Mouse (Mus musculus): ENCODE data around the gene Acyp2. TPM values are rescaled to one million over a fixed set of nuclear protein-coding genes. Genes with fewer than 3 reads are reported as not detected.
A peak's percentile ranks its signal among the peaks of the same experiment; 100 is the strongest.

The Acyp2 gene
- polyA plus RNA-seq, 1 experiment from 2014 or later = 29.9 TPM

DNA sequence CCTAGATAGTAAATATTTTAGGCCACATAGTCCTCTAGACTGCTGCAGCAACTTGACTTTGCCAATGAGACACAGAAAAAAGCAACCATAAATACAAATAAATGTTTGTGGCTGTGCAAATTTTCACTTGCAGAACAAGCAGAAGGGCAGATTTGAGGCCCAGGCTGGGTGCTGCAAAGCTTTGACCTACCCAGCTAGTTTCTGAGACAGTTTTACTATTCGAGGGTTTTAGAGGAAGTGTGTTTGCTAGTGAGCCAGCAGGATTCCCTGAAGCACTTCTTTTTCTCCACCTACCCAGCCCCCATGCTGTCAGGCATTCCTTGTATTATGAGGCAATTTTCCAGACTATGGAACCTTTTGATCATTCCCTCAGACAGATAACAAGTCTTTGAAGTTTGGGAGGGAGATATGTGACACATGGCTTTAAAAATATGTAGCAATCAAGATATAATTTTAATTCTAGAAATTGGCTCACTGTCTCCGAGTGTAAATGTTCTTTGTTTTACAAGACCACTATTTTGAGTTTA, 31.8 kb downstream of the Acyp2 start:
- ATAC-seq (ENCODE audit: insufficient read depth) (no peak; the same call in 1 of the 2 replicates), DNase-seq (peak; percentile 72)
- Histone ChIP-seq H3K9me3 (ENCODE audit: low read depth, low read length) (no peaks in the 10 kb centered on the region), H3K4me1 (ENCODE audit: insufficient read depth) (no peaks in the 10 kb centered on the region), H3K4me2 (no peak overlapping the region), H3K27me3 (ENCODE audit: insufficient read depth, low read length) (no peaks in the 10 kb centered on the region), H3K9ac (no peak overlapping the region), H3K36me3 (ENCODE audit: insufficient read depth) (no peaks in the 10 kb centered on the region), H3K27ac (ENCODE audit: low read depth) (peak overlapping the region; percentile 7; the same call in 1 of the 2 replicates), H3K4me3 (ENCODE audit: low read depth, low read length) (no peak overlapping the region)
- 19% methylated on average over 2 of the region's 2 CpGs for WGBS
- no peak for TF ChIP-seq CTCF (IDR thresholded peaks at IDR 0.05; ENCODE audit: low read depth)

- no peak overlapping the region for H3K4me2 ChIP-seq
- no peak overlapping the region for H3K9ac ChIP-seq
- H3K4me3 ChIP-seq (ENCODE audit: low read depth, low read length) = no peak overlapping the region
- no peak overlapping the region for H3K27ac ChIP-seq (ENCODE audit: low read depth)
- no peaks in the 10 kb centered on the region for H3K4me1 ChIP-seq (ENCODE audit: insufficient read depth)
- no peaks in the 10 kb centered on the region for H3K36me3 ChIP-seq (ENCODE audit: insufficient read depth)
- no peaks in the 10 kb centered on the region for H3K27me3 ChIP-seq (ENCODE audit: insufficient read depth, low read length)
- WGBS = 71% methylated on average over 1 of the region's 1 CpGs
- TF ChIP-seq CTCF (IDR thresholded peaks at IDR 0.05; ENCODE audit: low read depth) = no peak
- ATAC-seq (ENCODE audit: insufficient read depth) (no peak), DNase-seq (no peak)
- H3K9me3 ChIP-seq (ENCODE audit: low read depth, low read length) = no peaks in the 10 kb centered on the region
These were observed 33.4 kb downstream of the Acyp2 start for GRCm38 (mm10) chr11:30615977-30616376.

- Histone ChIP-seq H3K27me3 (ENCODE audit: insufficient read depth, low read length) (no peaks in the 10 kb centered on the region), H3K4me3 (ENCODE audit: low read depth, low read length) (no peak overlapping the region), H3K4me1 (ENCODE audit: insufficient read depth) (no peaks in the 10 kb centered on the region), H3K9ac (no peak overlapping the region), H3K9me3 (ENCODE audit: low read depth, low read length) (no peaks in the 10 kb centered on the region), H3K4me2 (no peak overlapping the region), H3K36me3 (ENCODE audit: insufficient read depth) (no peaks in the 10 kb centered on the region), H3K27ac (ENCODE audit: low read depth) (no peak overlapping the region)
- no peak for DNase-seq
- WGBS = 79% methylated on average over 1 of the region's 1 CpGs
- TF ChIP-seq CTCF (IDR thresholded peaks at IDR 0.05; ENCODE audit: low read depth) = no peak
- no peak for ATAC-seq (ENCODE audit: insufficient read depth)
These were observed 35.4 kb downstream of the Acyp2 start for GRCm38 (mm10) chr11:30613916-30614546.

DNA sequence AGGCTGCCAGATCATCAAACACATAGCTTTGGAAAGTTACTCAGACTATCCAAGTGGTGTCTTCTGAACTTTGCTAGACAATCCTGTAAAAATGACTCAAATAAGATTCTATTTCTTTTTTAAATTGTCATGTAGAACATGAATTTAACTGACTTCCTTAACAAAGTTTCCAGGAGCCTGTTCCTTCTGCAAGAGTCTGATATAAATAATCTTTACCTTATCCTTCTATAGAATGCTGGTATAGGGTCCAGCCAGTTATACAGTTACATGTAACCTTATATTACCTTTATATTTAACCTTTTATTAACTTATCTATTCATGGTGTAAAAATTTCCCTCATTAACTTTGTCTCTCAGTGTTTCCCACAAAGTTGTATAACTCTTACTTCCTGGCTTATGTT, 36.7 kb downstream of the Acyp2 start:
- DNase-seq (no peak), ATAC-seq (ENCODE audit: insufficient read depth) (no peak)
- Histone ChIP-seq H3K4me3 (ENCODE audit: low read depth, low read length) (no peak overlapping the region), H3K4me2 (no peak overlapping the region), H3K27me3 (ENCODE audit: insufficient read depth, low read length) (no peaks in the 10 kb centered on the region), H3K9me3 (ENCODE audit: low read depth, low read length) (no peaks in the 10 kb centered on the region), H3K4me1 (ENCODE audit: insufficient read depth) (no peaks in the 10 kb centered on the region), H3K36me3 (ENCODE audit: insufficient read depth) (no peaks in the 10 kb centered on the region), H3K27ac (ENCODE audit: low read depth) (no peak overlapping the region), H3K9ac (no peak overlapping the region)
- TF ChIP-seq CTCF (IDR thresholded peaks at IDR 0.05; ENCODE audit: low read depth) = no peak

- no peak for ATAC-seq (ENCODE audit: insufficient read depth)
These were observed 40.1 kb downstream of the Acyp2 start for GRCm38 (mm10) chr11:30609247-30609646.

GRCm38 (mm10) chr11:30607587-30608518, 41.5 kb downstream of the Acyp2 start:
- peak overlapping the region; percentile 24; the same call in 1 of the 2 replicates for H3K27ac ChIP-seq (ENCODE audit: low read depth)
- no peaks in the 10 kb centered on the region for H3K36me3 ChIP-seq (ENCODE audit: insufficient read depth)
- no peaks in the 10 kb centered on the region for H3K9me3 ChIP-seq (ENCODE audit: low read depth, low read length)
- TF ChIP-seq CTCF (IDR thresholded peaks at IDR 0.05; ENCODE audit: low read depth) = no peak
- no peak overlapping the region for H3K4me3 ChIP-seq (ENCODE audit: low read depth, low read length)
- no peaks in the 10 kb centered on the region for H3K4me1 ChIP-seq (ENCODE audit: insufficient read depth)
- WGBS = 62% methylated on average over 3 of the region's 3 CpGs
- H3K4me2 ChIP-seq = no peak overlapping the region
- H3K9ac ChIP-seq = no peak overlapping the region
- DNase-seq (peak; percentile 9), ATAC-seq (ENCODE audit: insufficient read depth) (peak; percentile 68; the same call in 1 of the 2 replicates)
- no peaks in the 10 kb centered on the region for H3K27me3 ChIP-seq (ENCODE audit: insufficient read depth, low read length)

More at GRCm38 (mm10) chr11:30609247-30609646, 40.1 kb downstream of the Acyp2 start:
- no peak for TF ChIP-seq CTCF (IDR thresholded peaks at IDR 0.05; ENCODE audit: low read depth)
- Histone ChIP-seq H3K27ac (ENCODE audit: low read depth) (no peak overlapping the region), H3K27me3 (ENCODE audit: insufficient read depth, low read length) (no peaks in the 10 kb centered on the region), H3K36me3 (ENCODE audit: insufficient read depth) (no peaks in the 10 kb centered on the region), H3K9ac (no peak overlapping the region), H3K9me3 (ENCODE audit: low read depth, low read length) (no peaks in the 10 kb centered on the region), H3K4me2 (no peak overlapping the region), H3K4me3 (ENCODE audit: low read depth, low read length) (no peak overlapping the region), H3K4me1 (ENCODE audit: insufficient read depth) (no peaks in the 10 kb centered on the region)
- WGBS = 100% methylated on average over 1 of the region's 1 CpGs
- DNase-seq = no peak

DNA sequence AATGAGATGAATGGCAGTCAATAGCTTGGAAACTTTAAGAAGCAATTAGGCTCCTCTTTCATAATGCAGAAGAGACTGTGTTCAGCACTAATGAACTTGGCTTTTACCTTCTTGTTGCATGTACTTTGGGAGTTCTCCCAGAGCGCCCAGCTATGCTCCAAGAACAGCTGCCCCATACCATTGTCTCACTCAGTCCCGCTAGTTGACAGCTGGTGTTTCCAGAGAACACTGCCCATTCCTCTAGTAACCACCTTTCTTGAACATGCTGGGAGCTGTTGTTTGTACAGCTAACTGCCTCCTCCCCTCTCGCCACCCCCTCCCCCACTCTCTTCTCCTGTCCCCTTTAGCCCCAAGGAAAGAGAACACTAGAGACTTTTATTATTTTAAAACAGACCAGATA, 52.1 kb downstream of the Acyp2 start:
- H3K9me3 ChIP-seq (ENCODE audit: low read depth, low read length) = no peaks in the 10 kb centered on the region
- H3K4me2 ChIP-seq = no peak overlapping the region
- no peaks in the 10 kb centered on the region for H3K36me3 ChIP-seq (ENCODE audit: insufficient read depth)
- no peak for TF ChIP-seq CTCF (IDR thresholded peaks at IDR 0.05; ENCODE audit: low read depth)
- 54% methylated on average over 3 of the region's 3 CpGs for WGBS
- no peak overlapping the region for H3K27ac ChIP-seq (ENCODE audit: low read depth)
- H3K4me1 ChIP-seq (ENCODE audit: insufficient read depth) = no peaks in the 10 kb centered on the region
- peak; percentile 87 for ATAC-seq (ENCODE audit: insufficient read depth)
- no peaks in the 10 kb centered on the region for H3K27me3 ChIP-seq (ENCODE audit: insufficient read depth, low read length)
- DNase-seq = peak; percentile 55
- H3K4me3 ChIP-seq (ENCODE audit: low read depth, low read length) = no peak overlapping the region
- H3K9ac ChIP-seq = no peak overlapping the region

All from lung, embryonic 14.5 days (tissue).